Mouse (Mus musculus): ENCODE results near the gene Dlgap1. TPM values are rescaled to one million over a fixed set of nuclear protein-coding genes. Genes with fewer than 3 reads are reported as not detected.

Dlgap1 gene
- polyA plus RNA-seq, 1 experiment from 2014 or later = 3.7 TPM

DNA sequence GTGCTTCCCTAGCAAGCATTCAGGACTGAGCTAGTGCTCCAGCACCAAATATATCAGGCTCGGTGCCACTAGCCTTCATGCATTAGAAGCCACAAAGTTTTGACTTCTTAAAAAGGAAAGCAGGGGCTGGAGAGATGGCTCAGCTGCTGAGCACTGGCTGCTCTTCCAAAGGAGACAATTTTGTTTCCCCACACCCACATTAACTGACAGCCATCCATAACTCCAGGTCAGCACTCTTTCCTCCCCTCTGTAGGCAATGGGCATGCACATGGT, 828.8 kb downstream of the Dlgap1 start:
- ATAC-seq (ENCODE audit: low read depth) = no peak
- no peak overlapping the region for H3K27ac ChIP-seq (replicated peaks; ENCODE audit: low read depth, low read length)
- 67% methylated on average over 1 of the region's 1 CpGs for WGBS
- no peak for DNase-seq (ENCODE audit: low spot score)
- no peaks in the 10 kb centered on the region for H3K9me3 ChIP-seq (ENCODE audit: control insufficient read depth, low read length)
- H3K4me2 ChIP-seq (ENCODE audit: low read depth, low read length) = no peak overlapping the region
- peaks cover 4% of the 10 kb centered on the region; the same call in 1 of the 2 replicates for H3K4me1 ChIP-seq (ENCODE audit: control insufficient read depth, insufficient read depth, low read length)
- no peaks in the 10 kb centered on the region for H3K36me3 ChIP-seq (ENCODE audit: control insufficient read depth, insufficient read depth, low read length)
- no peak overlapping the region for H3K9ac ChIP-seq (ENCODE audit: low read depth, low read length)
- H3K27me3 ChIP-seq (replicated peaks; ENCODE audit: control insufficient read depth, insufficient read depth, low read length) = no peaks in the 10 kb centered on the region
- H3K4me3 ChIP-seq (ENCODE audit: low read depth, low read length) = no peak overlapping the region

DNA sequence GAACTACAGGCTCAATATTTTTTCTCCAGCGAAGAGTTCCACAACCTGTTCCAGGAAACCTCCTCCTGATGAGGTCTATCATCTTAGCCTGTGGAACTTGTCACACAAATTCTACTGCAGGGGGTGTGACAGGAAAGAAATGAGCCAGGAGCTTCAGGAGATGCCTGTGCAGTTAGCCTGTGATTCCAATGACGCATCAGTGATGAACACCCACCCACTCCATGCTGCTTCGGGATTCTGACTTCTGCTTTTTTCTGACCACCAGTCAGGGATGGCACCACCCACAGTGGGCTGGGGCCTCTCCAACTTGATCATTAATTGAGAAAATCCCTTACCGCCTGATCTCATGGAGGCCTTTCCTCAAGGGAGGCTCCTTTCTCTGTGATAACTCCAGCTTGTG, 830.4 kb downstream of the Dlgap1 start:
- no peak overlapping the region for H3K27ac ChIP-seq (replicated peaks; ENCODE audit: low read depth, low read length)
- 69% methylated on average over 4 of the region's 4 CpGs for WGBS
- H3K9ac ChIP-seq (ENCODE audit: low read depth, low read length) = no peak overlapping the region
- H3K36me3 ChIP-seq (ENCODE audit: control insufficient read depth, insufficient read depth, low read length) = no peaks in the 10 kb centered on the region
- H3K4me1 ChIP-seq (ENCODE audit: control insufficient read depth, insufficient read depth, low read length) = peaks cover 4% of the 10 kb centered on the region; the same call in 1 of the 2 replicates
- ATAC-seq (ENCODE audit: low read depth) (no peak), DNase-seq (ENCODE audit: low spot score) (no peak)
- H3K4me3 ChIP-seq (ENCODE audit: low read depth, low read length) = no peak overlapping the region
- no peaks in the 10 kb centered on the region for H3K27me3 ChIP-seq (replicated peaks; ENCODE audit: control insufficient read depth, insufficient read depth, low read length)
- H3K9me3 ChIP-seq (ENCODE audit: control insufficient read depth, low read length) = no peaks in the 10 kb centered on the region
- no peak overlapping the region for H3K4me2 ChIP-seq (ENCODE audit: low read depth, low read length)

DNA sequence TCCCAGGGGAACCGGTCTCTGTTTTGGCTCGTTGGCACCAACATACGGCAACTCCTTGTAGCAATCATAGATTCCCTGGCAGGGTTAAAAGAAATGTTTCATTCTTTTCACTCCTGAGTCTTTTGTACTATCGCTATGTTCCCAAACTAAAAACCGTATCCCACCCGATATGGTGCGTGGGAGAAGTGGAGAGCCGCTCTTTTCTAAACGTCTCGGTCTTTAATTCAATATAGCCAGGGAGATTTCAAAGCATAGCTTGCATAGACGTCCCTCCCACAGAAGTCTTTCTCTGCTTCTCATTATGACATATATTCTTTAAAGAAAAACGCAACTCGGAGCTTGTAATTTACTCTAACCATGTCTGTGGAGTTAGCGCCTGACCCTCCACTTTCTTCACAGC, 833.1 kb downstream of the Dlgap1 start:
- DNase-seq (ENCODE audit: low spot score) (no peak), ATAC-seq (ENCODE audit: low read depth) (no peak)
- H3K4me1 ChIP-seq (ENCODE audit: control insufficient read depth, insufficient read depth, low read length) = no peaks in the 10 kb centered on the region
- no peaks in the 10 kb centered on the region for H3K27me3 ChIP-seq (replicated peaks; ENCODE audit: control insufficient read depth, insufficient read depth, low read length)
- no peak overlapping the region for H3K4me3 ChIP-seq (ENCODE audit: low read depth, low read length)
- H3K4me2 ChIP-seq (ENCODE audit: low read depth, low read length) = no peak overlapping the region
- H3K27ac ChIP-seq (replicated peaks; ENCODE audit: low read depth, low read length) = no peak overlapping the region
- no peaks in the 10 kb centered on the region for H3K36me3 ChIP-seq (ENCODE audit: control insufficient read depth, insufficient read depth, low read length)
- H3K9ac ChIP-seq (ENCODE audit: low read depth, low read length) = no peak overlapping the region
- no peaks in the 10 kb centered on the region for H3K9me3 ChIP-seq (ENCODE audit: control insufficient read depth, low read length)
- WGBS = 56% methylated on average over 14 of the region's 14 CpGs

DNA sequence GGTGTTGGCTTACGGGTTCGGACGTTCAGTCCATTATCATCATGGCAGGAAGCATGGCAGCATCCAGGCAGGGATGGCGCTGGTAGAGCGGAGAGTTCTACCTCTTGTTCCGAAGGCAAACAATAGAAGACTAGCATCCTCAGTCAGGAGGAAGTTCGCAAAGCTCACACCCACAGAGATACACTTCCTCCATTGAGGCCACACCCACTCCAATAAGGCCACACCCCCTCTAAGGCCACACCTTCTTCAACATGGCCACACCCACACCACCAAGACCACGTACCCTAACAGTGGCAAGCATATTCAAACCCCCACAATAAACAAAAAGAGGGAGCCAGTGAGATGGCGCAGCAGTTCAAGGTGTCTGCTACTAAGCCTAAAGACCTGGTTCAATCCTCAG, 837.0 kb downstream of the Dlgap1 start:
- ATAC-seq (ENCODE audit: low read depth) (no peak), DNase-seq (ENCODE audit: low spot score) (no peak)
- Histone ChIP-seq H3K4me1 (ENCODE audit: control insufficient read depth, insufficient read depth, low read length) (no peaks in the 10 kb centered on the region), H3K4me2 (ENCODE audit: low read depth, low read length) (no peak overlapping the region), H3K36me3 (ENCODE audit: control insufficient read depth, insufficient read depth, low read length) (no peaks in the 10 kb centered on the region), H3K27ac (replicated peaks; ENCODE audit: low read depth, low read length) (no peak overlapping the region), H3K4me3 (ENCODE audit: low read depth, low read length) (no peak overlapping the region), H3K27me3 (replicated peaks; ENCODE audit: control insufficient read depth, insufficient read depth, low read length) (no peaks in the 10 kb centered on the region), H3K9me3 (ENCODE audit: control insufficient read depth, low read length) (no peaks in the 10 kb centered on the region), H3K9ac (ENCODE audit: low read depth, low read length) (no peak overlapping the region)
- 95% methylated on average over 9 of the region's 9 CpGs for WGBS

DNA sequence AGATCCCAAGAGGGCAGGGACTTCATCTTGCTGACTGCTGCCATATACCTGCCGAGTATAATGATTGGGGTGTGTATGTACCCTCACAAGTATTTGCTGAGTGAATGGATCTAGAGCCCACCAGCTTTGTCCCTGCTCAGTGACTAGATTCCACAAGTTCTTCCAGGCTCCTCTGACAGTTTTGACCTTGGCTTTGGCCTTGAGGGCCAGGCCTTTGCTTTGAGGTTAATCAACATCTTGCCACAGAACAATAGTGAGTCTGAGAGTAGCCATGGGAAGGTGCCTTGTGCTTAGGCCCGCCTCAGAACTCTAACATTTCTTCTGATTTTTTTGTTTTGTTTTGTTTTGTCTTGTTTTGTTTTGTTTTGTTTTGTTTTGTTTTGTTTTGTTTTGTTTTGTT, 837.7 kb downstream of the Dlgap1 start:
- WGBS = 85% methylated on average over 2 of the region's 2 CpGs
- Histone ChIP-seq H3K9ac (ENCODE audit: low read depth, low read length) (no peak overlapping the region), H3K4me3 (ENCODE audit: low read depth, low read length) (no peak overlapping the region), H3K4me2 (ENCODE audit: low read depth, low read length) (no peak overlapping the region), H3K27me3 (replicated peaks; ENCODE audit: control insufficient read depth, insufficient read depth, low read length) (no peaks in the 10 kb centered on the region), H3K4me1 (ENCODE audit: control insufficient read depth, insufficient read depth, low read length) (no peaks in the 10 kb centered on the region), H3K27ac (replicated peaks; ENCODE audit: low read depth, low read length) (no peak overlapping the region), H3K9me3 (ENCODE audit: control insufficient read depth, low read length) (no peaks in the 10 kb centered on the region), H3K36me3 (ENCODE audit: control insufficient read depth, insufficient read depth, low read length) (no peaks in the 10 kb centered on the region)
- ATAC-seq (ENCODE audit: low read depth) (no peak), DNase-seq (ENCODE audit: low spot score) (no peak)

DNA sequence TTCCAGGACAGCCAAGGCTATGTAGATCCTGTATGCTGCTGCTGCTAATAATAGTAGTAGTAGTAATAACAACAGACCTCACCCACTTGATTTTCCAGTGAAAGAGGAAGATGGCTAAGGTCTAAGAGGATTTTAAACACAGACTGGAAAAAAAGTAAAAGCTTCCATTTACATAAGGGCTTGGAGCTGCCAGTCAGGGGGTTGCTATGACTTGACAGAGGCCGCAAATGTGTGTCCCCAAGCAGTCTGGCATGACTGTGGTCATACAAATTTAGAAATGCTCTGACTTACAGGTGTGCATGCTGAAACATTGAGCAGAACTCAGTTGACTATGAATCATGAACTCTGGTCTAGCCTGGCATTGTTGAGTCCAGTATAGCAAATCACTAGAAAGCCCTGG, 839.0 kb downstream of the Dlgap1 start:
- Histone ChIP-seq H3K4me1 (ENCODE audit: control insufficient read depth, insufficient read depth, low read length) (no peaks in the 10 kb centered on the region), H3K36me3 (ENCODE audit: control insufficient read depth, insufficient read depth, low read length) (no peaks in the 10 kb centered on the region), H3K4me2 (ENCODE audit: low read depth, low read length) (no peak overlapping the region), H3K27ac (replicated peaks; ENCODE audit: low read depth, low read length) (no peak overlapping the region), H3K4me3 (ENCODE audit: low read depth, low read length) (no peak overlapping the region), H3K27me3 (replicated peaks; ENCODE audit: control insufficient read depth, insufficient read depth, low read length) (no peaks in the 10 kb centered on the region), H3K9me3 (ENCODE audit: control insufficient read depth, low read length) (no peaks in the 10 kb centered on the region), H3K9ac (ENCODE audit: low read depth, low read length) (no peak overlapping the region)
- DNase-seq (ENCODE audit: low spot score) (no peak), ATAC-seq (ENCODE audit: low read depth) (no peak)
- WGBS = 100% methylated on average over 1 of the region's 1 CpGs

DNA sequence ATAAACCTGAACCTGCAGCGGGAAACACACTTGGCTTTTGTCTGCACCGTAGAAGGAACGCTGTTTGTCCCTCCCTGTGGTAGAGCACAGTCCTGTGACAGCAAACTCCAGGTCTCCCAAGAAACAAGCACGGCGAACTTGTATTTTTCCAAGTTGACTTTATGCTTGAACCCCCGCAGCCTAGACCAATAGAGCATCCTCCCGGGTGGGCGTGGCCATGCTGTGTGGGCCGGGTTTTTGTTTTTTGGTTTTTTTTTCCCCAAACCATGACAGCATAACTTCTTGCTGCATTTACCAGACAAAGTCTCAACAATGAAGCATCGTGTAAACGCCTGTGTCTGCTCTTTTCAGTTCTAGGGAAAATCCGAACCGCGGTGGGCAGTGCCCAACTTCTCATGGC, 840.0 kb downstream of the Dlgap1 start:
- Histone ChIP-seq H3K9ac (ENCODE audit: low read depth, low read length) (no peak overlapping the region), H3K4me3 (ENCODE audit: low read depth, low read length) (no peak overlapping the region), H3K4me2 (ENCODE audit: low read depth, low read length) (peak overlapping the region; percentile 34), H3K27me3 (replicated peaks; ENCODE audit: control insufficient read depth, insufficient read depth, low read length) (no peaks in the 10 kb centered on the region), H3K36me3 (ENCODE audit: control insufficient read depth, insufficient read depth, low read length) (no peaks in the 10 kb centered on the region), H3K4me1 (ENCODE audit: control insufficient read depth, insufficient read depth, low read length) (no peaks in the 10 kb centered on the region), H3K27ac (replicated peaks; ENCODE audit: low read depth, low read length) (no peak overlapping the region), H3K9me3 (ENCODE audit: control insufficient read depth, low read length) (no peaks in the 10 kb centered on the region)
- WGBS = 32% methylated on average over 14 of the region's 14 CpGs
- DNase-seq (ENCODE audit: low spot score) = no peak
- no peak for ATAC-seq (ENCODE audit: low read depth)

DNA sequence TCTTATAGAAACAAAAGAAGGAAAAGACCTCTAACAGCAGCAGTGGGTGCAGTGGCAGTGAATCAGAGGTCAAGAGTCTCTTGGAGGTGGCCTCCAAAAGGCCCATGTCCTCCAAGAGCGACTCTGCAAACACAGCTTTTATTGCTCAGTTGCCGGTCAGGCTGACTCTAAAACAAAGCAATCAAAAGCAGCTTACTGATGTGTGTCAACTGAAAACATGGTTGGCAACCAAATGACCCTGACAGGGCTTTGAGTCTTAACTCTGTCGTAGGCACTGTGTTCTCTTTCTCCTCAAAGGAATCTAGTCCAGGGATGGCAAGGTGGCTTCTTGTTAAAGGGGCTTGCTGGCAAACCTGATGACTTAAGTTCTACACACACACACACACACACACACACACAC, 840.9 kb downstream of the Dlgap1 start:
- no peak for ATAC-seq (ENCODE audit: low read depth)
- WGBS = 62% methylated on average over 3 of the region's 3 CpGs

DNA sequence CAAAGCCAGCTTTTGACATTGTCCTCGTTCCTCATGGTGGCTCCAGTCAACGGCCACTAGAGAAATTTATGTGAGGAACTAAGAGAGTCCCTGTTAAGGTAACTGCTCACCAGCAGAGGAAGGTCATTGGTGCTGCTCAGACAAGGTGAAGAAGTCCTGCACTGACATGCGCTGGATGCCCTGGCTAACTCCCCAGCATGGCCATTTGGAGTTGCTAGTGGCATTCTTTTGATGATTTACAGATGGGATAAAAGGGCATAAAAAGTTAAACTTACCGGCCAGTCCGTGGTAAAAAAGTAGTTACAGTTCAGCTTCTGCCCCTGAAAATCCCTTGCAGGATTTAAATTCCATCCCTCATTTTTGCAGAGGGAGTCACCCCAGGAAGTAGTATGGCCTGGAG, 841.9 kb downstream of the Dlgap1 start:
- Histone ChIP-seq H3K4me2 (ENCODE audit: low read depth, low read length) (no peak overlapping the region), H3K36me3 (ENCODE audit: control insufficient read depth, insufficient read depth, low read length) (no peaks in the 10 kb centered on the region), H3K27ac (replicated peaks; ENCODE audit: low read depth, low read length) (no peak overlapping the region), H3K4me1 (ENCODE audit: control insufficient read depth, insufficient read depth, low read length) (no peaks in the 10 kb centered on the region), H3K9ac (ENCODE audit: low read depth, low read length) (no peak overlapping the region), H3K9me3 (ENCODE audit: control insufficient read depth, low read length) (no peaks in the 10 kb centered on the region), H3K4me3 (ENCODE audit: low read depth, low read length) (no peak overlapping the region), H3K27me3 (replicated peaks; ENCODE audit: control insufficient read depth, insufficient read depth, low read length) (no peaks in the 10 kb centered on the region)
- 73% methylated on average over 5 of the region's 5 CpGs for WGBS
- no peak for DNase-seq (ENCODE audit: low spot score)
- ATAC-seq (ENCODE audit: low read depth) = no peak

More for the DNA sequence above, 840.9 kb downstream of the Dlgap1 start:
- no peaks in the 10 kb centered on the region for H3K36me3 ChIP-seq (ENCODE audit: control insufficient read depth, insufficient read depth, low read length)
- H3K4me1 ChIP-seq (ENCODE audit: control insufficient read depth, insufficient read depth, low read length) = no peaks in the 10 kb centered on the region
- no peak overlapping the region for H3K4me3 ChIP-seq (ENCODE audit: low read depth, low read length)
- no peak overlapping the region for H3K9ac ChIP-seq (ENCODE audit: low read depth, low read length)
- no peak for DNase-seq (ENCODE audit: low spot score)
- no peak overlapping the region for H3K27ac ChIP-seq (replicated peaks; ENCODE audit: low read depth, low read length)
- H3K27me3 ChIP-seq (replicated peaks; ENCODE audit: control insufficient read depth, insufficient read depth, low read length) = no peaks in the 10 kb centered on the region
- H3K9me3 ChIP-seq (ENCODE audit: control insufficient read depth, low read length) = no peaks in the 10 kb centered on the region
- no peak overlapping the region for H3K4me2 ChIP-seq (ENCODE audit: low read depth, low read length)

All from embryonic facial prominence, embryonic 14.5 days (tissue).